Mouse (Mus musculus) lung, adult 2 months (tissue): ENCODE measurements at regions not wholly inside any gene's neighbourhood (a gene's known extent, or its start where the extent isn't known, plus 50 kb on each side); places are given as distances from the start of the nearest gene placed in this dataset.

Source experiments
- DNase-seq: peaks from one replicate; pipeline ENCODE4 v3.0.0; 2022
- H3K4me1 ChIP-seq: fragments of 200-500 bp; 2 replicates; pipeline ENCODE4 v1.6.1; 2011; ENCODE audit warnings: low read length; ENCODE audit not compliant: control insufficient read depth, insufficient read depth
- H3K4me3 ChIP-seq: fragments of 200-500 bp; replicated peaks from 2 replicates; pipeline ENCODE3; 2011; ENCODE audit warnings: low read depth, mild to moderate bottlenecking, control low read depth, low read length; ENCODE audit errors: extremely low read depth
- CTCF ChIP-seq: fragments of 200-500 bp; IDR thresholded peaks from 2 replicates; pipeline ENCODE4 v1.5.1; 2011; ENCODE audit warnings: mild to moderate bottlenecking, low read length, control low read depth; ENCODE audit not compliant: insufficient read depth
- POLR2A ChIP-seq: fragments of 200-500 bp; IDR thresholded peaks from 2 replicates; pipeline ENCODE4 v1.6.1; 2011; ENCODE audit warnings: low read depth, mild to moderate bottlenecking, control low read depth, low read length, borderline replicate concordance; ENCODE audit errors: extremely low read depth
- WGBS: fragments of 180-500 bp; shearing (Covaris S2); methylation state at CpG from one replicate; pipeline ENCODE4 v1.1.7; 2018; 5-methylcytosine and 5-hydroxymethylcytosine counted together

GRCm38 (mm10) chr2:147292387-147293293, 69.1 kb upstream of the Pax1 start:
- Histone ChIP-seq H3K4me3 (no peak overlapping the region), H3K4me1 (peaks cover 1% of the 10 kb centered on the region; the same call in 1 of the 2 replicates)
- DNase-seq, result no peak
- WGBS, result 71% methylated on average over 11 of the region's 11 CpGs
- no peak for TF ChIP-seq CTCF
- TF ChIP-seq POLR2A, result no peak

- DNase-seq, result no peak
- Histone ChIP-seq H3K4me1 (no peaks in the 10 kb centered on the region), H3K4me3 (no peak overlapping the region)
- TF ChIP-seq POLR2A (no peak), CTCF (no peak)
- WGBS, result 45% methylated on average over 3 of the region's 3 CpGs
These were observed 78.3 kb upstream of the Pax1 start for GRCm38 (mm10) chr2:147283390-147283789.

DNA sequence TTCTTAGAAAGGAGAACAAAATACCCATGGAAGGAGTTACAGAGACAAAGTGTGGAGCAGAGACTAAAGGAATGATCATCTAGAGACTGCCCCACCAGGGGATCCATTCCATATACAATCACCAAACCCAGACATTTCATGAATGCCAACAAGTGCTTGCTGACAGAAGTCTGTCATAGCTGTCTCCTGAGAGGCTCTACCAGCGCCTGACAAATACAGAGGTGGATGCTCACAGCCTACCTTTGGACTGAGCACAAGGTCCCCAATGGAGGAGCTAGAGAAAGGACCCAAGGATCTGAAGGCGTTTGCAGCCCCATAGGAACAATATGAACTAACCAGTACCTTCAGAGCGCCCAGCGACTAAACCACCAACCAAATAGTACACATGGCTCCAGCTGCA, 83.6 kb upstream of the Nkx2-2 start:
- DNase-seq, result no peak
- 85% methylated on average over 4 of the region's 4 CpGs for WGBS
- Histone ChIP-seq H3K4me1 (no peaks in the 10 kb centered on the region), H3K4me3 (no peak overlapping the region)
- TF ChIP-seq POLR2A, result no peak
- no peak for TF ChIP-seq CTCF

GRCm38 (mm10) chr2:147269171-147269570, 75.1 kb upstream of the Nkx2-2 start:
- H3K4me1 ChIP-seq, result no peaks in the 10 kb centered on the region
- 23% methylated on average over 1 of the region's 1 CpGs for WGBS
- H3K4me3 ChIP-seq, result no peak overlapping the region
- DNase-seq, result no peak
- TF ChIP-seq CTCF, result no peak
- no peak for TF ChIP-seq POLR2A

DNA sequence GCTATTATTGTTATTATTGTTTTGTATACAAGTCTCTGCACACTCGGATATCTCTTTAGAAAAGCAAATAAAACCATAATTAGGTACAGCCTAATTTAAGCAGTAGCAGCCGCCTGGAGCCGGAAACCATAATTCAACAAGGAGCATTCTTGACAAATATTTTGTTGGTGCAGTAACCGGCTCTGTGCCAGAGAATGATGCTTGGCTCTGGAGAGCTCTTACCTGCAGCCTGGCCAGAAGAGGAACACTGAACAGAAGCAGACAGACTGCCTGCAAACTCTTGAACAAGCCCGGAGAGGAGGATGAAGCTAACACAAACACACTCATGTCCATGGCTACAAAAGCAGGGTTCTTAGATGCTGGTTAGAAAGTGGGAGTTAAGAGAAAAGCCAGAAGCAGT, 73.9 kb upstream of the Nkx2-2 start:
- H3K4me3 ChIP-seq, result no peak overlapping the region
- no peaks in the 10 kb centered on the region for H3K4me1 ChIP-seq
- DNase-seq, result peak; percentile 21
- 41% methylated on average over 5 of the region's 5 CpGs for whole genome bisulfite sequencing
- TF ChIP-seq POLR2A (no peak), CTCF (no peak)

- WGBS, result 85% methylated on average over 3 of the region's 3 CpGs
- DNase-seq, result no peak
- Histone ChIP-seq H3K4me3 (no peak overlapping the region), H3K4me1 (no peaks in the 10 kb centered on the region)
- TF ChIP-seq CTCF (no peak), POLR2A (no peak)
These were observed 73.2 kb upstream of the Nkx2-2 start for GRCm38 (mm10) chr2:147267257-147267656.

- DNase-seq, result peak; percentile 63
- WGBS, result 24% methylated on average over 6 of the region's 6 CpGs
- TF ChIP-seq POLR2A (no peak), CTCF (peak; percentile 89)
- Histone ChIP-seq H3K4me3 (no peak overlapping the region), H3K4me1 (no peaks in the 10 kb centered on the region)
These were observed 62.7 kb upstream of the Nkx2-2 start for GRCm38 (mm10) chr2:147256696-147257095.

GRCm38 (mm10) chr2:147254944-147255343, 60.9 kb upstream of the Nkx2-2 start:
- TF ChIP-seq CTCF (no peak), POLR2A (no peak)
- no peaks in the 10 kb centered on the region for H3K4me1 ChIP-seq
- 48% methylated on average over 3 of the region's 3 CpGs for WGBS
- DNase-seq, result no peak
- H3K4me3 ChIP-seq, result no peak overlapping the region

GRCm38 (mm10) chr2:147254137-147254536, 60.1 kb upstream of the Nkx2-2 start:
- TF ChIP-seq POLR2A (no peak), CTCF (no peak)
- Histone ChIP-seq H3K4me3 (no peak overlapping the region), H3K4me1 (no peaks in the 10 kb centered on the region)
- DNase-seq, result no peak
- 56% methylated on average over 5 of the region's 5 CpGs for WGBS

DNA sequence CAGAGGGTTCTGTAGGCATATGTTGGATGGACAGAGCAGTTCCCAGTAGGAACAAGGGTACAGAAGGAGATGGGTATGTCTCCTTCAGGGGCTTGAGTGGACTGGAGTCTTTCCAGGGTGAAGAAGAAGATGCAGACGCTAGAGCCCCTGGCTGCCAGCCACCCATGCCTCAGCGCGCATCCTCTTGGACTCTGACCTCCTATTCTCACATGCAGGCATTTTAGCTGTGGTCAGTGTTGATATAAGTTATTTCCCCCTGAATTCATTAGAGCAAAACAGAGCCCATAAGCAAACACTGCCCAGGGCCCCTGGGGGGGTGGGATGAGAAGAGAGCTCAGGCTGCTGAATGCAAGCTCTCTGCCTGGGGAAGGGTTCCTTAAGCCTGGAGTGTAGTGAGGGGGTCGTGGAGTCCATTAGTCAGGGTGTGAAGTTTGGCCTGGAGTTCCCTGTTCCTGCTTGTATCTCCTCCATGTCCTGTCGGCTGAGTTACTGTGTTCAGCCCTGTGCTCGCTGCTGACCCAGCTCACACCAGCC, 54.0 kb upstream of the Nkx2-2 start:
- DNase-seq, result no peak
- Histone ChIP-seq H3K4me1 (no peaks in the 10 kb centered on the region), H3K4me3 (no peak overlapping the region)
- 59% methylated on average over 6 of the region's 6 CpGs for WGBS
- TF ChIP-seq POLR2A (no peak), CTCF (no peak)

DNA sequence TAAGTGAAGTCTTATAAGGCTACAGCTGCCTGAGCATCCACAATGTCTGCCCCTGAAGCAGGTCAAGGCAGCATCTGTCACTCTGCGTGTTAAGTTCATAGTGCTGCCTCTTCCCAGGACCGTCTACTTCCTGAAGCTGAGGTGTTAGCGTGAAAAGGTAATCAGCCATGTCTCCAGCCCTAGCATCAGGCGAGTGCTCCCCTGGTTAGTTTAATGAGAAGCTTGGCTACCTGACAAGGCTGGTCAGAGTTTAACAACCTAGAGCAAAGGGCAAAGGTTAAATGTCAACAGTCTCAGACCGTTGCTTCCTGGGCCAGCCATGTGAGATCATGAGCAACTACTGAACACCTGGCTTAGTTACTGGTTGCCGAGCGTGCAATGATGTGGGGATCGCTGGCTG, 53.2 kb upstream of the Nkx2-2 start:
- no peaks in the 10 kb centered on the region for H3K4me1 ChIP-seq
- WGBS, result 66% methylated on average over 8 of the region's 8 CpGs
- DNase-seq, result no peak
- TF ChIP-seq POLR2A (no peak), CTCF (no peak)
- no peak overlapping the region for H3K4me3 ChIP-seq
